Mouse (Mus musculus) cerebellum, adult 9-11 months (tissue): ENCODE results near the gene Glt28d2.
"Not testable (repeated sequence)": the region's sequence is repeated elsewhere in the genome, so short reads cannot be mapped to it uniquely, and the experiment has no call there.

ENCODE experiments used
- DNase-seq: peaks from one replicate; pipeline ENCODE4 v3.0.0; 2022

Glt28d2 gene

DNA sequence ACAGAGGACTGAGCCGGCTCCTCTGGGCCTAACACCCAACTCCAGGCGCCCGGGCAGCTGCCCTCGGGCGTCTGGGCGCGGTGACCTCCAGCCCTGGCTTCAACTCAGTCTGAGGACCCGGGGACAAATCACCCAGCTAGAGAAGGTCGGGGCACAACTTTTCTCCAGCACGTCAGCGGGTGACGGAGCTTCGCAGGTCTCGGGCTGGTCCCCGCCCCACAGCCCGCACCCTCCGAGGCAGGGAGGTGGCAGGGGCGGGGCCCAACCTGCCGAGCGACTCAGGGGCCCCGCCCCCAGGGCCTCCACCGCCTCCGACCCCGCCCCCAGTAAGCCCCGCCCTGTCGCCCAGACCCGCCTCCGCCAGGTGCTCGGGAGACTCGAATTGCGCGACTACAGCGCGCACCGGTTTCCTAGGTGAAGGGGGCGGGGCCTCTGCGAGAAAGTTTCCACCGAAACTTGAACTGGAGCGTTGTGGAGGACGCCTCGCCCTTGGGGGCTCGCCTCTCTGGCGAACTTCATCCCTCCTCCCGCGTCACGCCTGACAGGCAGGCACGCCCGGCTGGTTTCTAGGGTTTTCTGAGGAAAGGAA is at the start of gene Glt28d2, which contains the start of gene Gm37240:
Glt28d2 (minus strand) TSS at position 278 of the 589 bp plus-strand sequence.
Gm37240 (minus strand) TSS at position 280 of the 589 bp plus-strand sequence.
- DNase-seq, result peak; percentile 29

DNA sequence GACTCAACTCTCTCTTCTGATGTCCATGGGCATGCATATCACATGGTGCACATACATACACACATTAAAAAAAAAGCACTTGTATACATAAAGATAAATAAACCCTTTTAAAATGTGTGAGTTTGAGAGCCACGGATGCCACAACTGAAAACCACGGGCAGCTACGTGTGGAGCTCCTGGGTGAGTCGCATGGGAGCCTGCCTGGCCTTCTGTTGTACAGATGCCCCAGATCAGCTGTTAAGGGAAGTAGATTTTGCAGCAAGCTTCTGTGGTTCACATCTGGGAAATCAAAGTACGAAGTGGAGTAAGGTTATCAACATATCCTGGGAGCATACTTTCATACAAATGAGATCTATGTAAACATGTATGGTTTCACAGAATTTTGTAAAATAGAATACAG is 46.3 kb upstream of the Glt28d2 start:
- no peak for DNase-seq

DNA sequence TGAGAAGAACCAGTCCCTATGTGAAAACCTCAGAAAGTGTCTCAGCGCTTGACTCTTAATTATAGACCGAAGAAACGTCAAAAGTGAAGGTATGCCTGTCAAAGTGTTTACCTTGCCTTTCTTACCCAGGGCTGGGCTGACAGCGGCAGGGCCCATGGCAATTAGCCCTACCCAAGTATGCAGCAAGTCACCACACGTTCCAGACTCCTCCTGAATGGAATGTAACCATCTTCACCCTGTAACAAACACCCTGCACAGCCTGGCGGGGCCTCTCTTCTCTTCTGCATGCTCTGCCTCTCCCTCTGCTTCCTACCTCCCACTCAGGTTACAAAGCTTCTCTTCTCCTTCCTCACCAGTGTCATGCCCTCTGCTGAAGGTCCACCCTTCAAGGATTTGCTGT is 44.5 kb upstream of the Glt28d2 start:
- DNase-seq, result no peak

DNA sequence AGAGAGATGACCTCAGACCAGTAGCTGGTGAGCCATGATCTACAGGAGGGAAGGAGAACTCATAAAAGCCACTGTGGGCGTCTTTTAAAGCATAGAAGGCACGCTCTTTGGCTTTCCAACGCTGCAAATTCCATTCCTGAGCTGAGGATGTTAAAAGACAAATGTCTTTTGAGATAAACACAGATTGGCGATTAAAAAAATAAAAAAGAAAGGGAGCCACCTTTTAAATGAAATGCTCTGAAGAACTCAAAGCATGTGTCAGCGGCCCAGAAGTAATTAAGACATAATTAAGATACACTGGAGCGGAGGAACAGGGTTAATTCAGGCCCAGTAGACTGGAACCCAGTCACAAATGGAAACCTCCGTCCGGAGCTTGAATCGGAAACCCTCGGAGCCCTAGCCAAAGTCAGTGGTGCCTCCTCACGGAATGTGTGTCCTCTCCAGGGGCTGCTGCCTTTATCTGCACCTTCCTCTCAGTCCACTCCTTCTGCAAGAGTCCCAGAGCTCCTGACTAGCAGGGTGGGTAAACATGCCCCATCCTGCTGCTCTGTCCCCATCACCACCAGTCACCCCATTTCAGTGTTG is 43.4 kb upstream of the Glt28d2 start:
- no peak for DNase-seq

DNA sequence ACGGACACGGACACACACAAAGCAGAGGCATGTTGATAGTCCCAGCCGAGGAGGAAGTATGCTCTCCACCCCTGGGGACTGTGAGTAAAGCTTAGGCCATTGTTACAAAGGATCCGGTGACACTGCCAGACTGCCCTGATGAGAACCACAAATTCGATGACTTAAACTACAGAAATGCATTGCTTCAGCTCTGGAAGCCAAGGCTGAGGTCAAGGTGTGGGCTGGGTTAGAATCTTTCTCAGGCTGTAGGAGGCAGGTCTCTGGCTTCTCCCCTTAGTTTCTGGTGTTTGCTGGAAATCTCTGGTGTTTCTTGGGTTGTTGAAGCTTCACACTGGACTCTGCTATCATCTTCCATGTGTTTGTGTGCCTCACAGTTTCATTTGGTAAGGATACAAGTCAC is 42.4 kb upstream of the Glt28d2 start:
- DNase-seq, result no peak

DNA sequence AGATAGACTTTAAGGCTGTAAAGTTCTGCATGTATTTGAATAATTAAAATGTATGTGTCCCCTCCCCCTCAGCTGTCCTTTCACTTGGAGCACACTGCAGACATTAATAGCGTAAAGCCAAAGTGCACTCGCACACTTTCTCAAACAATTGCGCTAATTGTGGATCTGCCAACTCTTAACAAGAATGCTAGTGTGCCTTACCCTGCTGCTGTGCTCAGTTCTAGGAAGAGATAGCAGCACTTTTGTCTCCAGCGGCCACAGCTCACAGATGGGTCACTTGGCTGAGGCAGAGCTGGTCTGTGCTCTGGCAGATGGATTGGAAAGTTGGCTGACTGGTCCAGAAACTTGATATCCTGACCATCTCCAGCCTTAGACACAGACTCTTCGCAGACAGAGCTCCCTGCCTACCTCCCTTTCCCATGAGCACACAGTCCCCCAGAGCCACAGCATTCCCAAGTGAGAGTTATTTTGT is 40.9 kb upstream of the Glt28d2 start:
- peak; percentile 18 for DNase-seq

DNA sequence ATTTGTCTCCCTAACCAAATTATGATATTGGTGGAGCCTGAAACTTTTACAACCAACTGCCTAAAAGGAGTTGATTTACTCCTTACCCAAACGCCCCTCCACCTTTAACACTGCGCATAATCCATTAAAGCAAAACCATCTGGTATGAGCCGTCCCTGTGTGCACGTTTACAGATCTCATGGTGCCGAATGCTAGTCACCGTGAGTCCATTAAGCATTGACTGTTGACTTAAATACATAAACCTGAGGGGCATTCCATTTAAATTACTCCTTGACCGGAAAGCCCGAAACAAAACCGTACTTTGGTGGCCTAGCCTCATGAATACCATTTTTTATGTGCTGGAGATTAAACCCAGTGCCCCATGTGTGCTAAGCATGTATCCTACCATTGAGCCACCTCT is 40.0 kb upstream of the Glt28d2 start:
- no peak for DNase-seq

DNA sequence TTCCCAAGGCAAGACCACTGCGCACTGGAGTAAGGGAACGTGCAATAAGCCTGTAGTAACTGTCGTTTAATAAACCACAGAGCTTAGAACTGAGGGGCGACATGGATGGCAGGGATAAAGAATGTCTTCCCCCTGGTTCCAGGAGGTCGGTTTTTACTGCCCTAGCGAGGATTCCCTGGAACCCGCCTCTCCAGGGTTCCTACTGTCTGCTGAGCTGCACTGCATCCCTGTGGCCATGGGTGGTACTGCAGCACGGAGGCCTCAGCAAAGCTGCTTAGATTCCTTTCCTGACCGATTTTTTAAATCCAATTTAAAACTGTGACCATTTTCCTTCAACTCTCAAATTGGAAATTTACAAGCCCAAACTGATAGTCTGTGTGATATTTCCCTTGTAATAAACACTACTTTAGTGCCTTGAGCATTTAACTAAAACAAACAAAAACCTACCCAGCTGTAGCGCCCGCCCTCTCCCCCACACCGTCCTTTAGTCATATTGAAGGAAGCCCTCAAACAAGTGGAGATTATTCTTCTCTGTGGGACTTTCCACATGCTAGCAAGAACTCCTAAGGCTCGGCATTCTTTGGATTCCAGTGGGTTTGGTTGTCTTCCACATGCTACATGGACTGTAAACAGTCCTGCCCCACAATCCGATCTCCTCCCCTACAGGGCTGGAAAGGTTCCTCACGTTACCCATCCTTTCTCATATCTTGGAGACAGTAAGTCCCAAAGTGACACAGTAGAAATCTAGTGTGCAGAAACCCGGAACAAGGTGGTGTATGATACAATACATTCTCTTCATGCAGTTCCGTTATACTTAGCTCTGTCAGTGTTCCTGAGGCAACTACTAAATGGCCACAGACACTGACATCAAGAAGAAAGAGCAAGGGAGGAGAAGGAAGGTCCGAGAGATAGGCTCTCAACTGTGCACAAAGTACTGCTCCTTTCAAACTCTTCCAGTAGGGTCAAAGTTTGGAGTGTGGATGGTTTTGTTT is 36.9 kb upstream of the Glt28d2 start:
- DNase-seq, result peak; percentile 64

DNA sequence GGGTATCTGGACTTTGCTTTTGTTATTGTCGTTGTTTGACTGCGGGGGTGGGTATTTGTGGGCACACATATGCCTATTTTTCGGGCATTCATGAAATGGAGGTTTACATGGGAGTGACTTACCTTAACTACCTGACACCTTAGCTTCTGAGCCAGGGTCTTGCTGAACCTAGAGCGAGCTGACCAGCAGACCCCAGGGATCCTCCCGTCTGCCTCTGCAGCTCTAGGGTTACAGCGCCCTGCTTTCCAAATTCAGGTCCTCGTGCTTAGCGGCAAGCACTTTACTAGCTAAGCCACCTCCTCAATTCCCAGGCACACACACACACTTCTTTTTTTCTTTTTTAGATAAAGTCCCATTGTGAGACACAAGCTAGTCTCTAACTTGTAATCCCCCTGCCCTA is 36.0 kb upstream of the Glt28d2 start:
- DNase-seq, result no peak

DNA sequence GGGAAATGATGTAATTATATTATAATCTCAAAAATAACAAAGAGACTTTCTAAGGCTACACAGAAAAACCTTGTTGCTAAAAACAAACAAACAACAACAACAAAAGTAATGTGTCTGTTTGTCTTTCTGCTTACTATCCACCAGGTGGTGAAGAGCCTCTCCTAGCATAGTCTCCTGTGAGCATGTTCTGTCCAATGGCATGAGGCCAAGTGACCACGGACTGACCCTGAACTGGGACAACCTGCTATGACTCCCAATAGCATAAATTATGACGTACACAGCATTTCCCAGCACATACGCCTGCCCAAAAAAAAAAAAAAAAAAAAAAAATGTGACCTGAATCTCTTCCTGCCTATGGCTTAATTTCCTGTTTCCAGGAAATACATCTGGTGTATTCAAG is 35.0 kb upstream of the Glt28d2 start:
- no peak for DNase-seq

DNA sequence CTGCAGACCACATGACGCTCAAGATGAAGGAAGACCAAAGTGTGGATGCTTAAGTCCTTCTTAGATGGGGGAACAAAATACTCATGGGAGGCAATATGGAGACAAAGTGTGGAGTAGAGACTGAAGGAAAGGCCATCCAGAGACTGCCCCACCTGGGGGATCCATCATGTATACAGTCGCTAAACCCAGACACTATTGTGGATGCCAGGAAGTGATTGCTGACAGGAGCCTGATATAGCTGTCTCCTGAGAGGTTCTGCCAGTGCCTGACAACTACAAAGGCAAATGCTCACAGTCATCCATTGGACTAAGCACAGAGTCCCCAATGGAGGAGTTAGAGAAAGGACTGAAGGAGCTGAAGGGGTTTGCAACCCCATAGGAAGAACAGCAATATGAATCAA is 33.4 kb upstream of the Glt28d2 start:
- DNase-seq, result not testable (repeated sequence)

DNA sequence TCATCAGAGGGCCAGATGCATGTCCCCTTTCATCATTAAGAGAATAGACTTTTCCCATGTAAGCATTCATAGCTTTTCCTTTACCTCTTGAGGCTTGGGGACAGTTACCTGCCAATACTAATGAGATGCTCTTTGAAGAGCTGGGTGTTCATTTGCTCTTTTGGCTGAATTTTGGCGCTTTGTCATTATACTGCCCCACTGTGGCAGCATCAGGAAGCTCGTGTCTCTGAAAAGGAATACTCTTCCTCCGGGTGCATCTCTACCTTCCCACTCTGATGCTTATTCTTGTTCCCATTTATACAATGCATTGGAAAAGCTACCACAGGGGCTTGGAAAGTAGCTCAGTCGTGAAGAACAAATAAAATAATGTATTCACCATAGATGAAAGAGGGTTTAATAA is 30.3 kb upstream of the Glt28d2 start:
- DNase-seq, result peak; percentile 34

DNA sequence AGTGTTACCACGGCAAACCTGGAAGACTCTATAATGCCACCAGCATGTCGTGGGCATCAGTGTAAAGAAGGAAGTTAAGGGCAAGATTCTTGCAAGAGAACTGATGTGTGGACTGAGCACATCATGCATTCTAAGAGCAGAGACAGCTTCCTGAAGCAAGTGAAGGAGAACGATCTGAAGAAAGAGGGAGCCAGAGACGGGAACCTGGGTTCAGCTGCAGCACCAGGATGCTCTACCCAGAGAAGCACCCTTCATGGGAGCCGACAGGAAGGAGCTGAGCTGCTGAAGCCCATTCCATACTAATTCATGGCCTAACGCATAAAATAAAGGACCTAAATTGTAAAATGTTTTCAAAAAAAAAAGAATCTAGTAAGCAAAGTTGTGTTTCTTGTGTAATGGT is 27.5 kb upstream of the Glt28d2 start:
- no peak for DNase-seq

DNA sequence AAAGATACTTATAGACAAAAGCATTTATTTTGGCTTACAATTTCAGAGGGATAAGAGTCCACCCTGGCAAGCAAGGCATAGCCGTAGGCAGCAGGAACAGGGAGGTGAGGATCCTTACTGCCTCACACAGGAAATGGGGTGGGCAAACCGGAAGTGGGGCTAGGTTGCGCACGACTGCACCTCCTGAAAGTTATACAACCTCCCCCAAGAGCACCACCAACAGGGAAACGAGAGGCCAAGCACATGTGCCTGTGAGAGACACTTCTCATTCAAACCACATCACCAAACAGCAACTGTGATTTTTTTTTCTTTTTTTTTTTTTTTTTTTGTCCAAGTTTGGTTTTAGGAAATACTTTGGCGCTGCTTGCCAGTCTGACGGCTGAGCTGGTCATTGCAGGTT is 19.8 kb upstream of the Glt28d2 start:
- DNase-seq, result no peak

DNA sequence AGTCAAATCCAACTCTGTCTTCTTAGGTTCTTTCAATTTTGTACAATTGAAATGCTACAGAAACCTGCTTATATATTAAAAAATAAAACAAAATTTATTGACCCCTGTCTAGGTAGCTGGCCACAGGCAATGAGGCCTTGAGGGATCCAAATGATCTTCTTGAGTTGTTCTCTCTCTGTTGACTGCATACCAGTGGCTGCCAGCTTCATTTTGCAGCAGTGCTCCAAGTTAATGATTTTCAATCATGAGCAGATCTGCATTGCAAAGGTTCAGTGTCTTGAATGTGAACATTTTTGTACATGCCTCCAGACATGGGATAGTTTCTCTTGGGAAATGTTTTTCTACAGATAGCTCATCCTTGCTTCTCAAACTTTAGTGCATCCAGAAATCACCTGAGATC is 17.1 kb upstream of the Glt28d2 start:
- DNase-seq, result no peak

DNA sequence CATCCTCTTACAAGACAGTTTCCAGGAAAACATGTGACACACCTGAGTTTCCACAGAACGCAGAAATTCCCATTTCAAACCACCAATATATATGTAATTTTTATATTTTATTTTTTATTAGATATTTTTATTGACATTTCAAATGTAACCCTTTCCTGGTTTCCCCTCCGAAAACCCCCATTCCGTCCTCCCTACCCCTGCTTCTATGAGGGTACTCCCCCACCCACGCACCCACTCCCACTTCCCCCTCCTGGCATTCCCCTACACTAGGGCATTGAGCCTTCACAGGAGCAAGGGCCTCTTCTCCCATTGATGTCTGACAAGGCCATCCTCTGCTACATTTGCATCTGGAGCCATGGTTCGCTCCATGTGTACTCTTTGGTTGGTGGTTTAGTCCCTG is 7.7 kb upstream of the Glt28d2 start:
- DNase-seq, result no peak

DNA sequence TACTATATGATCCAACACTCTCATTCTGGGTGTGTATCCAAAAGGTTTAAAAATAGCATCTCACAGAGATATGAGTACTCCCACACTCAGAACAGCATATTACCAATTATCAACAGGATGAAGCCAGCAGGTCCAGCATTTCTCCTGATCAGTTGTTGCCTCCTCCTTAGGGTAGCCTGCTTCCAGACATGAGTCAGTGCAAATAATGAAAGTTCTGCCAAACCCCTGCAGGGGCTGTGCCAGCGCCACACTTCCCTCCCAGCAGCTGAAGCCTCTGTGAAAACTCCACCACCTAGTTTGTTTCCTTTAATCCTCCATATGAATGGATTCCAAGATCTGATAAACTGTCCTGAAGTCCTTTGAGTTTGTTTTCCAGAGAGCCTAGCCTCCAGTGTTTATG is 4.3 kb upstream of the Glt28d2 start:
- no peak for DNase-seq

DNA sequence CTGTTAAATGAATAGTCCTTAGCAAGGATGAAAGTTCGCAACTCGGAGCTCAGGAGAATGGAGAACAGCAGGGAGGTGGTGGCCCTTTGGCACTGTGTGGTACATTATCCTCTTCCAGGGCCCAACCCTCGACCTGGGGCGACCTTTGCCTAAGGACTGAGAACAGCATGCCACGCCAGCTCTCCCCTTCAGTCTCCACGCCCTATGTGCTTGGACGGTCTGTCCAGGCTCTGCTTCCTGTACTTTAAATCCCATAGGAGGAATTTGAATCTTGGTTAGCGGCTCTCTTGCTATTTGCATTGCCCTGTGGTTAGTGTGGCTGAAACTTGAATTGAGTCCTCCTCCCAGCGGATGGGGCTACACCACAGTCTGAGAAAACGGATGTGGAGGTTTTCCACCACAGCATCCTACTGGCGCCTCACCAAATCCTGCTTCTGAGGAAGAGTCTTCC is 930 bp upstream of the Glt28d2 start:
- DNase-seq, result peak; percentile 3

DNA sequence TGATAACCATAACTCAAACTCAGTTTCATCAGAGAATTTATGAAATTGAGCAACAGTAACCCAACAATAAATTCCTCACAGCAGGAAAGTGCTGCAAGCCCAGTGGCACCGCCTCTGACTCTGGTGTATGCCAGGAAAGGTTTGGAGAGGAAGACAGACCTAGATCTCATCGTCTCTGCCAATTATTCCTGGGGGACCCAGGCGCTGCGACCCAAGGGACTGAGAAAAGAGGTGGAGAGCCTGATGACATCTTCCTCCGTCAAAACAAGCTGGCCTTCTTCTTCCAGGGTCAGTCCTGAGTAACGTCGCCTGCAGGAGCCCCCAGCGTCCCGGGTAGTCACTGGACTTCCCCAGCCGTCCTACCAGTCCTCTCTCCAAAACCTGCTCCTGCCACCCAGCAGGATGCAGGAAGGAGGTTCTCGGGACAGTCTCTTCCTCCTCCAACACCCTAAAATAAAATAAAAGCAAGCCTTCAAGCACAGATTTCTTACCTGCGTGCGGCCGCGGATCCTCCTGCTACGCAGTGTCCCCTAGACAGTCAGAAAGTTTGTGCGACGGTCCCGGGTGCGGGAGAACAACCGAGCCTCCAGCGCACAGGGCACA is 579 bp downstream of the Glt28d2 start:
- no peak for DNase-seq

DNA sequence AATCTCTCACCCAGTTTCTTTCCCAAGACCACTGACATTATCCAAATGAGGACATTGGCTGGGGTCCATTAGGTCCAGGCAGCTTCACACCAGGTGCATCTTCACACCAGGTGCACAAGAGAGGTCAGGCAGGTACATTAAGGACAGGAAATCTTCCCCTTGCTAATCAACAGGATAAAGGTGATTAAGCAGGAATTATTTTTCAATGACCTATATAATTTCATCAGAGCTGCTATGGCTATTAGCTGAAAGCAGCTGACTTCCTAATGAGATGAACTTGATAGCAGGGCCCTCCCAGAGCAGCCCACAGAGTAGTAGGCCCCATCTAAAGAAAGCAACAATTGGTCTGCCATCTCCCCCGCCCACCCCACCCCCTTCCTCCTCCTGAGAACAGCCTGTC is 1.4 kb downstream of the Glt28d2 start:
- no peak for DNase-seq

DNA sequence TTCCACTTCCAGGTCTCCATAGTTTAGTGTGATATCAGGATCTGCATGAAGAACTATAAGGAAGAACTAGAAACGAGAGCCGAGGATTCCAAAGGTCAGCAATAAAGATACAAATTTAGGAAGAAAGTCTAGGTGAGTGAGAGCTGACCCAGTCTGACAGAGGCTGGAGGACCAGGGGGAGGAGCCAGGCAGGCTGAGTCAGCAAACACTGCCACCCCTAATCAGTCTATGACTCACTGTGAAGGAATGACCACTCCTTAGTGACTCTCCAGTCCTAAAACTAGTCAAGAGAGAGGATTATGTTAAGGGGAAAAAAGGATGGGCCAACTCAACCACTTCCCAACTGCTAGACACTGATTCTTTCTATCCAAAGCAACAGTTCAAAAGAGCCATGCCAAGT is 6.6 kb downstream of the Glt28d2 start:
- DNase-seq, result no peak

DNA sequence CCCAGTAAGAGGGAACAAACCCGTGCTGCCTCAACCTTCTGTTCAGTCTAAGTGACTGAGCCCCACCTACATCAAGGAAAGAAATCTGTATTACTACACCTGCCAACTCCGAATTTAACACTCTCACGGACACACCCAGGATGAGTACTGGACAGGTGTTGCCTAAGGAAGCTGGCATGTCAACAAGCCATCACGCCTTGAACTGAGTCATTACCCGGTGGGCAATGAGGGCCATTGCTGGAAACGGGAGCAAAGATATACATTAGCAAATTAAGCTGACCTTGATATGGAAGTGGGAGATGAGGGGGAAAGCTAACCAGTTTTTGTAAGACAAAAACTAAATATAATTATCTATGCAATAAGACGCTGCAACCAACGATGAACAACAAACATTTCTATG is 7.2 kb downstream of the Glt28d2 start:
- no peak for DNase-seq

DNA sequence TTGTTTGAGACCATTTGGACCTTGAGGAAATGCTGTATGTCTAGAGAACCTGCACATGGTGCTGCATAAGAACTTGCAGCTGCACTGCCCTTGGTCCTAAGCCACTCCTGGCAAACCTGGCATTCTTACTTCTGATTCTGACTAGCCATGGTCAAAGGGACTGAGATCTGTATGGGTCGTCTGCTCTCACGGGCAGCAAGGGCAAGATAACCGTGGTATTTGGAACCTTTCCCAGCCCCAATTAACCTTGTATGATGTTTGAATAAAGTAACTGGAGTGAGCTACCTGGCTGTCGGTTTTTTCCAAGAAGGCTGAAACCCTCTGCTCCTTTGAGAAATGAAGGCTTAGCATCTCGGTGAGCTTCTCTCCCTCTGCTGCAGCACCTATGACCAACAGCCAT is 8.4 kb downstream of the Glt28d2 start:
- no peak for DNase-seq
